Mouse (Mus musculus) cerebellum, adult 2 months (tissue): ENCODE results near the gene Sdhc.

ENCODE experiments used
- CTCF ChIP-seq: fragments of 200-500 bp; IDR thresholded peaks from 2 replicates; pipeline ENCODE4 v1.5.1; 2011; ENCODE audit warnings: low read depth, mild to moderate bottlenecking, control low read depth, low read length, moderate library complexity, borderline replicate concordance; ENCODE audit not compliant: insufficient read depth
- POLR2A ChIP-seq: fragments of 200-500 bp; IDR thresholded peaks from 2 replicates; pipeline ENCODE4 v1.6.1; 2011; ENCODE audit warnings: low read length, control low read depth, borderline replicate concordance; ENCODE audit not compliant: insufficient read depth

GRCm38 (mm10) chr1:171089891-171090290 is 60.5 kb downstream of the Sdhc start:
- TF ChIP-seq CTCF: no peak
- no peak for TF ChIP-seq POLR2A
